Mouse (Mus musculus) hematopoietic multipotent progenitor cell, adult 10-12 weeks (in vitro differentiated cells): ENCODE results near the gene Gm5128. TPM values are rescaled to one million over a fixed set of nuclear protein-coding genes. Genes with fewer than 3 reads are reported as not detected.

ENCODE experiments used
- polyA plus RNA-seq: library from polyadenylated mRNA; stranded (reverse); fragments of >175 nt; gene quantifications from 2 replicates; pipeline ENCODE4 v1.2.3, GENCODE M21; 2012; ENCODE audit warnings: low replicate concordance

Gene Gm5128
- polyA plus RNA-seq = not detected in 2 replicates

GRCm38 (mm10) chrX:135372984-135373383, at the start of gene Gm5128:
Gene Gm5128 (plus strand): TSS chrX:135373284.

Other genes with a start within 250 kb of the Gm5128 start
- not detected in 2 replicates for gene Gm15023, start 195.7 kb upstream of the Gm5128 start, polyA plus RNA-seq
- not detected in 2 replicates for gene Tceal6, start 162.6 kb upstream of the Gm5128 start, polyA plus RNA-seq
- gene Pramel3, start 71.0 kb upstream of the Gm5128 start, polyA plus RNA-seq = not detected in 2 replicates
- not detected in 2 replicates for gene Gm7903, start 60.6 kb downstream of the Gm5128 start, polyA plus RNA-seq
- not detected in 2 replicates for gene AV320801, start 121.3 kb downstream of the Gm5128 start, polyA plus RNA-seq
- not detected in 2 replicates for gene Nxf7, start 225.5 kb downstream of the Gm5128 start, polyA plus RNA-seq